Comparison of ENCODE assay signal across 18 mouse cellular contexts in the genomic region with DNA sequence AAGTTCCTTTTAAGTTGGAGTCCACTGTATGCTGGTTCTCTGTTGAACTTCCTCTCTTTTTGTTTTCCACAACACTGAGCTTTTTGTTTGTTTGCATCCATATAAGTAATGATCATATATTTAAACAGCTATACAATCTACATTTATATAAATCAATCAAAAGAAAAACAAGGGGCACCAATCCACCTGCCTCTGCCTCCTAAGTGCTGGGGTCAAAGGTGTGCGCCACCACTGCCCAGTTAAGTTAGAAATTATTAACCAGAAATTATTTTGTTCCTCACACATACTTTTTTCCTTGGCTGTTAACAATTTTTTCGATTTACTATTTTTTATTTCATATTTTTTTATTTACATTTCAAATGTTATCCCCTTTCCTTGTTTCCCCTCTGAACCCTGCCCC.
A peak's percentile ranks its signal among the peaks of the same experiment; 100 is the strongest.
DNase-seq lines count a peak whose midpoint lies in the region; ATAC-seq and TF ChIP-seq lines count a peak whose summit lies in the region.
"Had no signal": no experiment of that assay in that cellular context is flagged by ENCODE, and none has a peak within 500 bp of the region (broad histone marks: within the 10 kb centered on the region; RNA-seq: fewer than 3 reads in every experiment).

No protein-coding gene starts in this region.

- peak; percentile 62 for DNase-seq in kidney, adult 2 months
- DNase-seq in kidney, postnatal 36 days: peak; percentile 11 to 32
- no peak for DNase-seq in retina, postnatal 1 day
- DNase-seq: adrenal gland, adult 2 months; adrenal gland, postnatal 10 days; adrenal gland, postnatal 25 days; cerebellum, adult 11-12 months; cerebellum, adult 2 months; cerebellum, adult 9-10 months; cerebellum, postnatal 10 days; cerebellum, postnatal 25 days had no signal

- H3K27ac ChIP-seq in kidney, adult 2 months (ENCODE audit: insufficient read depth, low read depth, low read length): peak overlapping the region; percentile 38; the same call in 1 of the 2 replicates
- no peak overlapping the region for H3K27ac ChIP-seq in kidney, embryonic 15.5 days
- no peak overlapping the region for H3K27ac ChIP-seq in kidney, embryonic 14.5 days (ENCODE audit: low read depth, low read length)
- H3K27ac ChIP-seq in bone marrow macrophage, adult 2 months (ENCODE audit: insufficient read depth, low read depth, low read length): 0 out of 2 replicates have a peak overlapping the region, but pooled peaks have one; percentile 30
- H3K27ac ChIP-seq: embryonic facial prominence, embryonic 10.5 days; embryonic facial prominence, embryonic 12.5 days; forebrain, embryonic 13.5 days; forebrain, embryonic 15.5 days had no signal

- TF ChIP-seq CTCF in kidney, adult 2 months (conservative IDR thresholded peaks at IDR 0.05; ENCODE audit: insufficient read depth, insufficient read length, low read depth, low read length): no peak
- no peak for TF ChIP-seq CTCF in bone marrow macrophage, adult 2 months (IDR thresholded peaks at IDR 0.05; ENCODE audit: low read depth, low read length)

- no peak overlapping the region for H3K4me3 ChIP-seq in kidney, adult 2 months (ENCODE audit: insufficient read depth, low read depth, low read length)
- H3K4me3 ChIP-seq in kidney, embryonic 15.5 days (replicated peaks): no peak overlapping the region
- no peak overlapping the region for H3K4me3 ChIP-seq in kidney, embryonic 14.5 days (ENCODE audit: low read length)
- no peak overlapping the region for H3K4me3 ChIP-seq in bone marrow macrophage, adult 2 months (ENCODE audit: insufficient read depth, low read length)
- H3K4me3 ChIP-seq: embryonic facial prominence, embryonic 10.5 days; embryonic facial prominence, embryonic 12.5 days; forebrain, embryonic 13.5 days; forebrain, embryonic 15.5 days had no signal

- no peaks in the 10 kb centered on the region for H3K27me3 ChIP-seq in kidney, adult 2 months (replicated peaks; ENCODE audit: control insufficient read depth, insufficient read depth, low read length)
- no peaks in the 10 kb centered on the region for H3K27me3 ChIP-seq in kidney, embryonic 15.5 days
- H3K27me3 ChIP-seq in kidney, embryonic 14.5 days (ENCODE audit: control insufficient read depth, insufficient read depth, low read length): no peaks in the 10 kb centered on the region
- H3K27me3 ChIP-seq: embryonic facial prominence, embryonic 12.5 days; forebrain, embryonic 13.5 days; forebrain, embryonic 15.5 days had no signal

- 63% methylated on average over 2 of the region's 2 CpGs for WGBS in kidney, adult 2 months
- WGBS in kidney, embryonic 15.5 days: 90% methylated on average over 2 of the region's 2 CpGs
- WGBS in kidney, embryonic 14.5 days: 88% methylated on average over 2 of the region's 2 CpGs

- H3K9me3 ChIP-seq in kidney, embryonic 15.5 days (replicated peaks): no peaks in the 10 kb centered on the region
- H3K9me3 ChIP-seq in kidney, embryonic 14.5 days (ENCODE audit: control insufficient read depth, low read length): no peaks in the 10 kb centered on the region
- H3K9me3 ChIP-seq: embryonic facial prominence, embryonic 10.5 days; embryonic facial prominence, embryonic 12.5 days; forebrain, embryonic 13.5 days; forebrain, embryonic 15.5 days had no signal

- TF ChIP-seq POLR2A in kidney, adult 2 months (IDR thresholded peaks at IDR 0.05; ENCODE audit: low read depth, low read length): no peak
- TF ChIP-seq POLR2A in bone marrow macrophage, adult 2 months (IDR thresholded peaks at IDR 0.05; ENCODE audit: borderline replicate concordance, low read depth, low read length): no peak

- H3K4me1 ChIP-seq in kidney, adult 2 months (ENCODE audit: control insufficient read depth, insufficient read depth, low read length): no peaks in the 10 kb centered on the region; the same call in 1 of the 2 replicates
- no peaks in the 10 kb centered on the region for H3K4me1 ChIP-seq in kidney, embryonic 15.5 days
- H3K4me1 ChIP-seq in kidney, embryonic 14.5 days (ENCODE audit: control insufficient read depth, insufficient read depth, low read length): 0 out of 2 replicates have a peak, but pooled peaks cover 4% of the 10 kb centered on the region
- peaks cover 4% of the 10 kb centered on the region; the same call in 1 of the 2 replicates for H3K4me1 ChIP-seq in bone marrow macrophage, adult 2 months (ENCODE audit: control insufficient read depth, insufficient read depth, low read length)
- H3K4me1 ChIP-seq: embryonic facial prominence, embryonic 12.5 days had no signal

- H3K36me3 ChIP-seq in kidney, adult 2 months (ENCODE audit: control insufficient read depth, insufficient read depth, low read length): no peaks in the 10 kb centered on the region
- no peaks in the 10 kb centered on the region for H3K36me3 ChIP-seq in kidney, embryonic 15.5 days
- H3K36me3 ChIP-seq in kidney, embryonic 14.5 days (ENCODE audit: control insufficient read depth, insufficient read depth, low read length): no peaks in the 10 kb centered on the region
- H3K36me3 ChIP-seq: embryonic facial prominence, embryonic 10.5 days; embryonic facial prominence, embryonic 12.5 days; forebrain, embryonic 15.5 days had no signal

- no peak for ATAC-seq in kidney, embryonic 15.5 days (replicated peaks; ENCODE audit: low FRiP score)
- ATAC-seq in kidney, embryonic 14.5 days (ENCODE audit: low FRiP score, low TSS enrichment): no peak
- ATAC-seq: forebrain, embryonic 13.5 days; forebrain, embryonic 15.5 days had no signal

- H3K4me2 ChIP-seq in kidney, embryonic 15.5 days: no peak overlapping the region
- H3K4me2 ChIP-seq in kidney, embryonic 14.5 days (replicated peaks; ENCODE audit: low read depth, low read length): no peak overlapping the region
- H3K4me2 ChIP-seq: embryonic facial prominence, embryonic 12.5 days; forebrain, embryonic 13.5 days; forebrain, embryonic 15.5 days had no signal

- H3K9ac ChIP-seq in kidney, embryonic 15.5 days: no peak overlapping the region
- no peak overlapping the region for H3K9ac ChIP-seq in kidney, embryonic 14.5 days (ENCODE audit: low read depth, low read length)
- H3K9ac ChIP-seq: embryonic facial prominence, embryonic 12.5 days; forebrain, embryonic 13.5 days; forebrain, embryonic 15.5 days had no signal

Comparison
In these comparisons a context has a peak if more than half of its experiments do, and no peak if none do; other contexts are left out.
1. H3K27ac ChIP-seq: peak in kidney, adult 2 months (single experiment) and bone marrow macrophage, adult 2 months (single experiment); none in kidney, embryonic 15.5 days (single experiment) and kidney, embryonic 14.5 days (single experiment).